ENCODE assay signal across 8 mouse cellular contexts in genomic region chr16:20908467-20909351, GRCm38 (mm10).
DNase-seq lines count a peak whose midpoint lies in the region; ATAC-seq and TF ChIP-seq lines count a peak whose summit lies in the region.
"Not testable (repeated sequence)": the region's sequence is repeated elsewhere in the genome, so short reads cannot be mapped to it uniquely, and the experiment has no call there.

No protein-coding gene starts in this region.

- H3K4me1 ChIP-seq in MEL (ENCODE audit: control insufficient read depth in 1 of 2, insufficient read depth in 2 of 2, low read length in 2 of 2); embryonic facial prominence, embryonic 10.5 days; intestine, embryonic 15.5 days (replicated peaks); liver, postnatal 0 days (ENCODE audit: insufficient read depth); stomach, postnatal 0 days (replicated peaks; ENCODE audit: control insufficient read depth, insufficient read depth): not testable (repeated sequence)

- H3K9me3 ChIP-seq in MEL (replicated peaks; ENCODE audit: insufficient read depth, low read length); embryonic facial prominence, embryonic 10.5 days; intestine, embryonic 15.5 days; liver, postnatal 0 days (ENCODE audit: low read length); stomach, postnatal 0 days (ENCODE audit: control insufficient read depth, low read length): not testable (repeated sequence)

- H3K4me2 ChIP-seq in intestine, embryonic 15.5 days (replicated peaks): peak overlapping the region; percentile 55
- H3K4me2 ChIP-seq in liver, postnatal 0 days (ENCODE audit: low read depth, low read length): peak overlapping the region; percentile 48
- not testable (repeated sequence) for H3K4me2 ChIP-seq in stomach, postnatal 0 days (replicated peaks; ENCODE audit: low read depth)

- WGBS in embryonic facial prominence, embryonic 10.5 days: 42% methylated on average over 18 of the region's 18 CpGs
- WGBS in intestine, embryonic 15.5 days: 26% methylated on average over 18 of the region's 18 CpGs
- WGBS in liver, postnatal 0 days (ENCODE audit: insufficient replicate concordance): 36% methylated on average over 16 of the region's 18 CpGs
- WGBS in stomach, postnatal 0 days: 29% methylated on average over 16 of the region's 18 CpGs

- not testable (repeated sequence) for H3K27me3 ChIP-seq in MEL (ENCODE audit: control insufficient read depth in 1 of 2, insufficient read depth in 2 of 2, low read length in 2 of 2); embryonic facial prominence, embryonic 10.5 days (replicated peaks; ENCODE audit: low read depth, poor library complexity, severe bottlenecking); intestine, embryonic 15.5 days (replicated peaks); liver, postnatal 0 days (ENCODE audit: insufficient read depth, low read length); stomach, postnatal 0 days (ENCODE audit: control insufficient read depth, insufficient read depth, low read length)

- not testable (repeated sequence) for H3K9ac ChIP-seq in MEL (ENCODE audit: control insufficient read depth, low read depth, low read length, poor library complexity, severe bottlenecking); intestine, embryonic 15.5 days; liver, postnatal 0 days (replicated peaks); stomach, postnatal 0 days (ENCODE audit: low read length)

- peak; percentile 24 for TF ChIP-seq RAD21 in MEL (IDR thresholded peaks at IDR 0.05; ENCODE audit: low read depth, low read length)

- TF ChIP-seq EP300 in MEL (IDR thresholded peaks at IDR 0.05; ENCODE audit: low read depth in 1 of 2, low read length in 2 of 2); liver, postnatal 0 days (IDR thresholded peaks at IDR 0.05; ENCODE audit: low read depth); stomach, postnatal 0 days (optimal IDR thresholded peaks at IDR 0.05): not testable (repeated sequence)

- H3K27ac ChIP-seq in MEL (ENCODE audit: control insufficient read depth, low read depth, low read length); embryonic facial prominence, embryonic 10.5 days (replicated peaks); intestine, embryonic 15.5 days; layer of hippocampus, adult 2 months; liver, postnatal 0 days (ENCODE audit: low read depth); stomach, postnatal 0 days (replicated peaks): not testable (repeated sequence)

- not testable (repeated sequence) for DNase-seq in MEL (ENCODE audit: low read depth, low spot score); liver, postnatal 0 days; stomach, postnatal 0 days (ENCODE audit: low spot score)
- peak; percentile 49 for DNase-seq in embryonic facial prominence, embryonic 10.5 days (ENCODE audit: low spot score)
- peak; percentile 59 for DNase-seq in heart, adult 11 months
- DNase-seq in layer of hippocampus, adult 2 months (ENCODE audit: low spot score in 2 of 2): peak in 1 of 2 experiments; percentile 12
- peak; percentile 22 for DNase-seq in neural tube, embryonic 10.5 days (ENCODE audit: extremely low spot score, low spot score)

- not testable (repeated sequence) for H3K36me3 ChIP-seq in MEL (ENCODE audit: control insufficient read depth in 1 of 2, insufficient read depth in 2 of 2, low read length in 2 of 2); embryonic facial prominence, embryonic 10.5 days (replicated peaks); intestine, embryonic 15.5 days; liver, postnatal 0 days (replicated peaks; ENCODE audit: insufficient read depth, low read length); stomach, postnatal 0 days (ENCODE audit: control insufficient read depth, insufficient read depth, low read length)

- not testable (repeated sequence) for H3K4me3 ChIP-seq in MEL (ENCODE audit: control insufficient read depth in 1 of 2, insufficient read depth in 1 of 2, low read depth in 2 of 2, low read length in 2 of 2); embryonic facial prominence, embryonic 10.5 days; layer of hippocampus, adult 2 months; stomach, postnatal 0 days (ENCODE audit: low read depth, low read length)
- peak overlapping the region; percentile 9; the same call in 1 of the 2 replicates for H3K4me3 ChIP-seq in intestine, embryonic 15.5 days (replicated peaks)
- H3K4me3 ChIP-seq in liver, postnatal 0 days (ENCODE audit: low read depth, low read length): 0 out of 2 replicates have a peak overlapping the region, but pooled peaks have one; percentile 15

- not testable (repeated sequence) for TF ChIP-seq POLR2A in MEL (IDR thresholded peaks at IDR 0.05; ENCODE audit: control insufficient read depth in 1 of 2, insufficient read depth in 1 of 2, low read depth in 1 of 2, low read length in 2 of 2, poor library complexity in 1 of 2)

- not testable (repeated sequence) for H3K79me2 ChIP-seq in MEL (ENCODE audit: control insufficient read depth, insufficient read depth, low read length, poor library complexity)

- TF ChIP-seq CTCF in MEL (IDR thresholded peaks at IDR 0.05 in 2 of 3, conservative IDR thresholded peaks at IDR 0.05 in 1 of 3; ENCODE audit: control insufficient read depth in 1 of 3, insufficient read depth in 1 of 3, low read depth in 2 of 3, low read length in 3 of 3, poor library complexity in 1 of 3, severe bottlenecking in 1 of 3): peak in 1 of 3 experiments; percentile 31; a peak in 3 of 6 replicates
- peak; percentile 67 for TF ChIP-seq CTCF in layer of hippocampus, adult 2 months (conservative IDR thresholded peaks at IDR 0.05)
- peak; percentile 36 for TF ChIP-seq CTCF in liver, postnatal 0 days (IDR thresholded peaks at IDR 0.05; ENCODE audit: low read depth)
- TF ChIP-seq CTCF in stomach, postnatal 0 days (IDR thresholded peaks at IDR 0.05; ENCODE audit: low read depth): peak; percentile 55

- ATAC-seq in intestine, embryonic 15.5 days: peak; percentile 87
- 0 out of 2 replicates have a peak, but pooled peaks have one; percentile 25 for ATAC-seq in liver, postnatal 0 days
- peak; percentile 71 for ATAC-seq in stomach, postnatal 0 days (ENCODE audit: low FRiP score, low TSS enrichment)

TF ChIP-seq in MEL, 35 proteins besides CTCF, POLR2A, EP300 and RAD21:
- TF ChIP-seq SMC3 (IDR thresholded peaks at IDR 0.05; ENCODE audit: low read depth, low read length): peak; percentile 28; the same call in 1 of the 2 replicates

Comparison
In these comparisons a context has a peak if more than half of its experiments do, and no peak if none do; other contexts are left out.
1. ATAC-seq: peak in every context shown above with its lines; median percentile 87 in intestine, embryonic 15.5 days; 71 in stomach, postnatal 0 days; 25 in liver, postnatal 0 days.